Mouse (Mus musculus): ENCODE data around the gene Ccpg1. TPM values are rescaled to one million over a fixed set of nuclear protein-coding genes. Genes with fewer than 3 reads are reported as not detected.
A peak's percentile ranks its signal among the peaks of the same experiment; 100 is the strongest.

The Ccpg1 gene
- total and polyA plus RNA-seq, 3 experiments: 15.5 to 108 (median 86.5) TPM

DNA sequence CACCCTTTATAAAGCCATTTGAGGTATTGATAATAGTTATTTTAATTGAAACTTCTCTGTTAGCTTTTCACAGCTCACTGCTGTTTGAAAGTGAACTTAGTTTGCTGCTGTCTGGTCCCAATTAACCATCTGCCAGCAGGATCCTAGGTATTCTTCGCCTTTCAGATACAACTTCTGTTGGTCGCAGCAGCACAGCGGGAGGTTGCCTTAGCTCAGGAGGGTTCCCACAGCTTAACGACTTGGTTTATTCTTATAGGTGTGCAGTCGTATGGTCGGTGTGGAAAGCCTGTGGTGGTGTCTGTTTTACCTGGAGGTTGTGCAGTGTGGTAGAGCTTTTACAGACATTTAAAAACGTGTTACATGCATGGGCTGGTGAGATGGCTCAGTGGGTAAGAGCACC is 11.6 kb downstream of the Ccpg1 start:
- Histone ChIP-seq H3K9ac (ENCODE audit: low read depth, low read length) (no peak overlapping the region), H3K4me3 (no peak overlapping the region), H3K27ac (no peak overlapping the region; the same call in 1 of the 2 replicates), H3K36me3 (ENCODE audit: control insufficient read depth, insufficient read depth, low read length) (no peaks in the 10 kb centered on the region; the same call in 1 of the 2 replicates), H3K79me2 (replicated peaks; ENCODE audit: control insufficient read depth, insufficient read depth, low read length) (peaks cover 2% of the 10 kb centered on the region; the same call in 1 of the 2 replicates), H3K4me1 (ENCODE audit: control insufficient read depth, insufficient read depth, low read length) (no peaks in the 10 kb centered on the region; the same call in 1 of the 2 replicates), H3K27me3 (ENCODE audit: control insufficient read depth, insufficient read depth, low read length) (no peaks in the 10 kb centered on the region)
- 73% methylated on average over 7 of the region's 7 CpGs for WGBS
- TF ChIP-seq EP300 (IDR thresholded peaks at IDR 0.05; ENCODE audit: insufficient read depth, low read depth, low read length): no peak
- TF ChIP-seq POLR2A (IDR thresholded peaks at IDR 0.05; ENCODE audit: insufficient read depth, low read depth, low read length): no peak
- no peak for TF ChIP-seq CTCF (IDR thresholded peaks at IDR 0.05)
- DNase-seq: no peak
- intact Hi-C loops (cut with DNase I): no loop called here

DNA sequence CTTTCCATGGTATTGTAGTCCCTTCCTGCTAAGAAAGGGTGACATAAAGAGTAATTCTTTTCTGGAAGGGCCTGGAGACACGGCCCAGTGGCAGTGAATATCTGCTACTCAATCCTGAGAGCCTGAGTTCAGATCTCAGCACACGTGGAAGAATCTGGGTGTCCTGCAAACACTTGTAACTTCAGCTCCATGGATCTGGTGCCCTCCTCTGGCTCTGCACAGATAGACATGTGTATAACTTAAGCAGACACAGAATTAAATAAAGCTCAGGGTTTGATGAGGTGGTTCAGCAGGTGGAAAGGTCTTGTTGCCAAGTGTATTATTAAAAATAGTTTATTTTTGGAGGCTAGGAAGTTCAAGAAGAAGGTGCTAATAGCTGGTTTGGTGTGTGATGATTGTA is 15.3 kb downstream of the Ccpg1 start:
- H3K4me1 ChIP-seq (ENCODE audit: control insufficient read depth, insufficient read depth, low read length): no peaks in the 10 kb centered on the region; the same call in 1 of the 2 replicates
- H3K79me2 ChIP-seq (replicated peaks; ENCODE audit: control insufficient read depth, insufficient read depth, low read length): no peaks in the 10 kb centered on the region
- no peak for TF ChIP-seq POLR2A (IDR thresholded peaks at IDR 0.05; ENCODE audit: insufficient read depth, low read depth, low read length)
- peak; percentile 38 for TF ChIP-seq CTCF (IDR thresholded peaks at IDR 0.05)
- no peak for TF ChIP-seq EP300 (IDR thresholded peaks at IDR 0.05; ENCODE audit: insufficient read depth, low read depth, low read length)
- no peak for DNase-seq
- H3K27me3 ChIP-seq (ENCODE audit: control insufficient read depth, insufficient read depth, low read length): no peaks in the 10 kb centered on the region
- 66% methylated on average over 2 of the region's 2 CpGs for WGBS
- no peak overlapping the region for H3K4me3 ChIP-seq
- no peak overlapping the region for H3K9ac ChIP-seq (ENCODE audit: low read depth, low read length)
- H3K36me3 ChIP-seq (ENCODE audit: control insufficient read depth, insufficient read depth, low read length): no peaks in the 10 kb centered on the region; the same call in 1 of the 2 replicates
- no peak overlapping the region for H3K27ac ChIP-seq
- intact Hi-C loops (cut with DNase I): no loop called here

DNA sequence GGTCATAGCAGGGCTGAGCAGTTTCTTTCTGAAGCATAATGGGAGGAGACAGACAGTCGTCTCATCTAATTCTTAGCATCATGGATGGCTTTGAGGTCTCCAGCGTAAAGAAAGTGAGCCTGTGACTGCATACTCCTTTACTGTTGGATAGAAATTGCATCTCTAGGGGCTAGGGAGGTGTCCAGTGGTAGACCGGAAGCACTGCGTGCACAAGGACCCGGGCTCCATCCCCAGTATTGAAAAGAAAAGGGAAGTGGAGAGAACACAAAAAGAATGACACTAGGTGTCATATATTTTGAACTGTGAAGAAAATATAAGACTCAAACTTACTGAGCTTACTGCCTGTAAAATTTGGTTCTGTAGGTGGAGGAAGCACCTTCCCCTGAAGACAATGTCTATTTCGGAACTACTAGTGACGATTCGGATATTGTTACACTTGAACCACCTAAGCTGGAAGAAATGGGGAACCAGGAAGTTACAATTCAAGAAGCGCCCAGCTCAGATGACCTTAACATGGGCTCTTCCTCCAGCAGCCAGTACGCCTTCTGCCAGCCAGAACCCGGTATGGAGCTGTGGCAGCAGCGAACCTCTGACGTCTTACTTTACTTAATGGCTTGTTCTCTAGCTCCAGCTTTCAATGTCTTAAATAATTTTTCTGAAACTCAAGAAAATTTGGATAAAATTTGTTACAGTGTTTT is 16.2 kb downstream of the Ccpg1 start:
- Histone ChIP-seq H3K4me1 (ENCODE audit: control insufficient read depth, insufficient read depth, low read length) (no peaks in the 10 kb centered on the region), H3K27me3 (ENCODE audit: control insufficient read depth, insufficient read depth, low read length) (no peaks in the 10 kb centered on the region), H3K9ac (ENCODE audit: low read depth, low read length) (no peak overlapping the region), H3K36me3 (ENCODE audit: control insufficient read depth, insufficient read depth, low read length) (no peaks in the 10 kb centered on the region), H3K79me2 (replicated peaks; ENCODE audit: control insufficient read depth, insufficient read depth, low read length) (no peaks in the 10 kb centered on the region), H3K4me3 (no peak overlapping the region), H3K27ac (no peak overlapping the region)
- 89% methylated on average over 13 of the region's 13 CpGs for WGBS
- DNase-seq: no peak
- intact Hi-C loops (cut with DNase I): no loop called here
- TF ChIP-seq CTCF (IDR thresholded peaks at IDR 0.05): no peak
- no peak for TF ChIP-seq EP300 (IDR thresholded peaks at IDR 0.05; ENCODE audit: insufficient read depth, low read depth, low read length)
- TF ChIP-seq POLR2A (IDR thresholded peaks at IDR 0.05; ENCODE audit: insufficient read depth, low read depth, low read length): no peak

DNA sequence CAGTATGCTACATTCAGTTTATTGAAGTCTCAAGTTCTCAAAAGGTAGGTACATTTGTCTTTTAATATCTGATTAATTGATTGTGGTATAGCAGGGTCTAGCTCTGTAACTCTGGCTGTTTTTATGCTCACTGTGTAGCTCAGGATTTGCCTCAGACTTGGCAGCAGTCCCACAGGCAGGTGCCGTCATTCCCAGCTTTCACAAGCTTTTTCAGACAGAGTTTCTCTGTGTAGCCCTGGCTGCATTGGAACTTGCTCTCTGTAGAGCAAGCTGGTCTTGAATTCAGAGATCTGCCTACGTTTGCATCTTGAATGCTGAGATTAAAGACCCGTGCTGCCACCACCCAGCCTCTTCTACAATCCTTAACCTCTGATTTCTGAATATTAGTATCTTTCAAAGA is 16.9 kb downstream of the Ccpg1 start:
- Histone ChIP-seq H3K9ac (ENCODE audit: low read depth, low read length) (no peak overlapping the region), H3K4me3 (no peak overlapping the region), H3K36me3 (ENCODE audit: control insufficient read depth, insufficient read depth, low read length) (no peaks in the 10 kb centered on the region), H3K27me3 (ENCODE audit: control insufficient read depth, insufficient read depth, low read length) (no peaks in the 10 kb centered on the region), H3K27ac (no peak overlapping the region), H3K79me2 (replicated peaks; ENCODE audit: control insufficient read depth, insufficient read depth, low read length) (no peaks in the 10 kb centered on the region), H3K4me1 (ENCODE audit: control insufficient read depth, insufficient read depth, low read length) (no peaks in the 10 kb centered on the region)
- no peak for TF ChIP-seq POLR2A (IDR thresholded peaks at IDR 0.05; ENCODE audit: insufficient read depth, low read depth, low read length)
- TF ChIP-seq CTCF (IDR thresholded peaks at IDR 0.05): no peak
- no peak for TF ChIP-seq EP300 (IDR thresholded peaks at IDR 0.05; ENCODE audit: insufficient read depth, low read depth, low read length)
- no peak for DNase-seq
- WGBS: 69% methylated on average over 3 of the region's 3 CpGs
- intact Hi-C loops (cut with DNase I): no loop called here

DNA sequence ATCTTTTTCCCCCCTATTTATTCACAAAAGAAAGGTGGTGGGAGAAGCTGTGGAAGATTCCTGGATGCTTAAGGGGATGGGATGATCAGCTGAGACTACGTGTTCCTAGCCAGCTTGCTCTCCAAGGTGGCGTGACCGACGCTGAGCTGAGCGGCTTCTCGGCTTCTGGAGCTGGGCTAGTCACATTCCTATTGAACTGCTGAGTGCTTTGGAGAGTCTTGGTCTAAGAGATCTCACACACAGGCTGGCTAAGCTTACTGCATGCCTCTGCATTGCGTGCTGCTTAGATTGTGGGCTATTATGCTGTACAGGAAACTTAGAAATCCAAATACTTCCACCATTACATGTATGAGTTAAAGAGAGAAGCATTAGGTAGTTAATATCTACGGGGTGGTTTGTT is 18.8 kb downstream of the Ccpg1 start:
- Histone ChIP-seq H3K36me3 (ENCODE audit: control insufficient read depth, insufficient read depth, low read length) (no peaks in the 10 kb centered on the region), H3K79me2 (replicated peaks; ENCODE audit: control insufficient read depth, insufficient read depth, low read length) (no peaks in the 10 kb centered on the region), H3K9ac (ENCODE audit: low read depth, low read length) (no peak overlapping the region), H3K27me3 (ENCODE audit: control insufficient read depth, insufficient read depth, low read length) (no peaks in the 10 kb centered on the region), H3K27ac (no peak overlapping the region), H3K4me3 (no peak overlapping the region), H3K4me1 (ENCODE audit: control insufficient read depth, insufficient read depth, low read length) (no peaks in the 10 kb centered on the region)
- 84% methylated on average over 8 of the region's 8 CpGs for WGBS
- DNase-seq: no peak
- intact Hi-C loops (cut with DNase I): no loop called here
- no peak for TF ChIP-seq EP300 (IDR thresholded peaks at IDR 0.05; ENCODE audit: insufficient read depth, low read depth, low read length)
- no peak for TF ChIP-seq POLR2A (IDR thresholded peaks at IDR 0.05; ENCODE audit: insufficient read depth, low read depth, low read length)
- TF ChIP-seq CTCF (IDR thresholded peaks at IDR 0.05): no peak

DNA sequence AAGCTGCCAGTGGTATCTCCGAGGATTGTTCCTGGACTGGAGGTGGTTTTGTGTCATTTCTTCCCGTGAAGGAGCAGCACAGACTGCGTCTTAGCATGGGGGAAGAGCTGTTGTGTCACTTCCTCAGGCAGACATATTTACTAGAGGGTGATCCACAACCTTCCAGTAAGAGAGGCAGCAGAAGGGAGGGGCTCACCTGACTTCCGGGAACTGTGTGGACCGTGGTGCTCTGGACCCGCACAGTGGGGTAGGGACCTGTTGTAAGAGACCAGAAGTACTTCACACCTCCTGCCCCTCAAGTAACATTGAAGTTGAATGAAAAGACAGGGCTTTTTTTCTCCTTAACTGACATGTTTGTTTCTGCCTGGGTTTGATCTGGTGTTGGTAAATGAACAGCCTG is 19.9 kb downstream of the Ccpg1 start:
- Histone ChIP-seq H3K4me3 (no peak overlapping the region), H3K9ac (ENCODE audit: low read depth, low read length) (no peak overlapping the region), H3K27me3 (ENCODE audit: control insufficient read depth, insufficient read depth, low read length) (no peaks in the 10 kb centered on the region), H3K36me3 (ENCODE audit: control insufficient read depth, insufficient read depth, low read length) (no peaks in the 10 kb centered on the region), H3K79me2 (replicated peaks; ENCODE audit: control insufficient read depth, insufficient read depth, low read length) (no peaks in the 10 kb centered on the region), H3K27ac (no peak overlapping the region), H3K4me1 (ENCODE audit: control insufficient read depth, insufficient read depth, low read length) (no peaks in the 10 kb centered on the region)
- TF ChIP-seq EP300 (IDR thresholded peaks at IDR 0.05; ENCODE audit: insufficient read depth, low read depth, low read length) (no peak), CTCF (IDR thresholded peaks at IDR 0.05) (no peak), POLR2A (IDR thresholded peaks at IDR 0.05; ENCODE audit: insufficient read depth, low read depth, low read length) (no peak)
- 82% methylated on average over 6 of the region's 6 CpGs for WGBS
- no peak for DNase-seq
- intact Hi-C loops (cut with DNase I): no loop called here

Measured in heart, adult 2 months (tissue).